Mouse (Mus musculus) hindbrain, embryonic 11.5 days (tissue): ENCODE measurements around the gene Pde6d. TPM values are rescaled to one million over a fixed set of nuclear protein-coding genes. Genes with fewer than 3 reads are reported as not detected.
"Not testable (repeated sequence)": the region's sequence is repeated elsewhere in the genome, so short reads cannot be mapped to it uniquely, and the experiment has no call there.

ENCODE experiments used
- ATAC-seq: fragments of 200-750 bp; cut with Nextera tagmentation; 2 replicates; pipeline ENCODE4 v1.8.0; 2017; ENCODE audit warnings: mild to moderate bottlenecking, moderate TSS enrichment, moderate library complexity; ENCODE audit not compliant: low FRiP score
- DNase-seq: peaks from one replicate; pipeline ENCODE4 v3.0.0-alpha.2; 2015; ENCODE audit warnings: low spot score
- H3K27ac ChIP-seq: fragments of 300-500 bp; sonication (generic); 2 replicates; pipeline ENCODE4 v1.5.1; 2014; ENCODE audit warnings: mild to moderate bottlenecking, low read depth, low read length
- H3K27me3 ChIP-seq: fragments of 300-500 bp; sonication (generic); 2 replicates; pipeline ENCODE4 v1.6.1; 2014; ENCODE audit warnings: mild to moderate bottlenecking, low read length, moderate library complexity, mixed read lengths; ENCODE audit not compliant: control insufficient read depth, insufficient read depth
- H3K36me3 ChIP-seq: fragments of 300-500 bp; sonication (generic); 2 replicates; pipeline ENCODE4 v1.6.1; 2014; ENCODE audit warnings: mild to moderate bottlenecking, low read length, moderate library complexity, mixed read lengths; ENCODE audit not compliant: control insufficient read depth, insufficient read depth
- H3K4me1 ChIP-seq: fragments of 300-500 bp; sonication (generic); replicated peaks from 2 replicates; pipeline ENCODE4 v1.6.1; 2014; ENCODE audit warnings: low read length, mixed read lengths; ENCODE audit not compliant: control insufficient read depth, insufficient read depth
- H3K4me2 ChIP-seq: fragments of 300-500 bp; sonication (generic); replicated peaks from 2 replicates; pipeline ENCODE4 v1.6.1; 2014; ENCODE audit warnings: mild to moderate bottlenecking, low read depth, low read length
- H3K4me3 ChIP-seq: fragments of 300-500 bp; sonication (generic); 2 replicates; pipeline ENCODE4 v1.5.1; 2014; ENCODE audit warnings: low read depth, low read length
- H3K9ac ChIP-seq: fragments of 300-500 bp; sonication (generic); 2 replicates; pipeline ENCODE4 v1.6.1; 2014; ENCODE audit warnings: low read depth, low read length
- H3K9me3 ChIP-seq: fragments of 300-500 bp; sonication (generic); 2 replicates; pipeline ENCODE4 v1.6.1; 2016; ENCODE audit warnings: low read length; ENCODE audit not compliant: control insufficient read depth
- WGBS: fragments of 180-500 bp; shearing (Covaris S2); extraction: QIAGEN DNeasy Blood & Tissue Kit; methylation state at CpG from one replicate; pipeline ENCODE4 v1.1.7; 2014; 5-methylcytosine and 5-hydroxymethylcytosine counted together
- polyA plus RNA-seq: library from polyadenylated mRNA; unstranded; fragments of >200 nt; fragmentation: Nextera tagmentation; extraction: Ambion mirVana; gene quantifications from 2 replicates; pipeline ENCODE4 v1.2.1, GENCODE M21; 2014

Gene Pde6d
- polyA plus RNA-seq, 1 experiment from 2014 or later = 96.0 TPM

- peak overlapping the region; percentile 100 for H3K4me3 ChIP-seq
- peak; percentile 11 for ATAC-seq
Measured at GRCm38 (mm10) chr1:86525499-86526115, 56.8 kb downstream of the Pde6d start.

DNA sequence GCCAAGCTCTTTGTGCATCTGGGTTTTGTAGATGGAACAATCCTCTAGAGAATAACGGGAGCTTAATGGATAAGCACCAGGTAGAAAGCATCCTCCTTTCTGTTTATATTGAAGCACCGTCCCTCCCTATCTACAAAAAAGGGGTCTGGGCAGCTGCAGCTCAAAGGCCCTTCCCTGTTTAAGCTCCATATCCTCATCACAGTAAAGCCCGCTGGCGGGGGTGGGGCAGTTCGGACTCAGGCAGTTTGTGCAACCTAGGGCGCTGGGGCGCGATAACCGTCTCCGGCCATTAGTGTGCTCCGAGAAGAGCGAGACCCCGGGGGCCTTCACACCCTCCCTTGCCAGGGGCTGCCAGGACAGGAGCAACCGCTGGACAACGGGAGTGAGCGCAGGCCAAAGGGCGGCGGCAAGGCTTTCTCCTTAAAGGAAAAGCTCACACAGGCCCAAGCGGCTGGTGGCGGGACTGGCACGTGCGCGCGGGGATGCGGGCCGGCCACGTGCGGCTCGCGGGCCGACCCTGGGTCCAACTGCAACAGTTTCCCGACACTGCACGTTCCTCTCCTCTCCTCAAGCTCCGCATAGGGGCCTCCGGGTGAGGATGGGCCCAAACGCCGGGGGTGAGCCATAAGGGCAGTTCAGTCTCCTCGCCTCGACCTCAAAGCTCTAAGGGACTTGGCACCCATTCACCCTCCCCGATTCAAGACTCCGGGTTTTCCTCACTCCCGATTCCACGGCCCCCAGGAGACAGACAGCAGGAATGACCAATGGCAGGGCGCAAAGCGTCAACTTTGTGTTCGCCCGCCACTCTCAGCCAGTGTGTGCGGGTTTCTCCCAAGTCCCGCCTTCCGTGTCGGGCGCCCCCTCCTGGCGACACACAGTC, 57.6 kb downstream of the Pde6d start:
- 2% methylated on average over 52 of the region's 53 CpGs for WGBS
- peaks cover 7% of the 10 kb centered on the region for H3K4me1 ChIP-seq
- peak overlapping the region; percentile 95 for H3K9ac ChIP-seq
- H3K4me3 ChIP-seq = peak overlapping the region; percentile 100
- H3K9me3 ChIP-seq = no peaks in the 10 kb centered on the region
- H3K27me3 ChIP-seq = no peaks in the 10 kb centered on the region
- H3K4me2 ChIP-seq = peak overlapping the region; percentile 96
- peak; percentile 100 for DNase-seq
- H3K36me3 ChIP-seq = peaks cover 6% of the 10 kb centered on the region; the same call in 1 of the 2 replicates
- ATAC-seq = peak; percentile 75
- H3K27ac ChIP-seq = peak overlapping the region; percentile 100

More at GRCm38 (mm10) chr1:86525499-86526115, 56.8 kb downstream of the Pde6d start:
- Histone ChIP-seq H3K27me3 (no peaks in the 10 kb centered on the region), H3K4me2 (peak overlapping the region; percentile 96), H3K27ac (peak overlapping the region; percentile 100), H3K9ac (peak overlapping the region; percentile 95), H3K9me3 (no peaks in the 10 kb centered on the region), H3K36me3 (peaks cover 6% of the 10 kb centered on the region), H3K4me1 (peaks cover 7% of the 10 kb centered on the region)
- WGBS = under 1% methylated on average over 44 of the region's 44 CpGs
- peak; percentile 80 for DNase-seq

GRCm38 (mm10) chr1:86523776-86524618, 58.4 kb downstream of the Pde6d start:
- Histone ChIP-seq H3K4me2 (peak overlapping the region; percentile 38; the same call in 1 of the 2 replicates), H3K4me3 (no peak overlapping the region), H3K27ac (peak overlapping the region; percentile 92), H3K36me3 (no peaks in the 10 kb centered on the region), H3K9me3 (no peaks in the 10 kb centered on the region), H3K9ac (peak overlapping the region; percentile 64), H3K27me3 (no peaks in the 10 kb centered on the region), H3K4me1 (peaks cover 2% of the 10 kb centered on the region; the same call in 1 of the 2 replicates)
- ATAC-seq = no peak
- DNase-seq = no peak
- WGBS = 90% methylated on average over 8 of the region's 8 CpGs

DNA sequence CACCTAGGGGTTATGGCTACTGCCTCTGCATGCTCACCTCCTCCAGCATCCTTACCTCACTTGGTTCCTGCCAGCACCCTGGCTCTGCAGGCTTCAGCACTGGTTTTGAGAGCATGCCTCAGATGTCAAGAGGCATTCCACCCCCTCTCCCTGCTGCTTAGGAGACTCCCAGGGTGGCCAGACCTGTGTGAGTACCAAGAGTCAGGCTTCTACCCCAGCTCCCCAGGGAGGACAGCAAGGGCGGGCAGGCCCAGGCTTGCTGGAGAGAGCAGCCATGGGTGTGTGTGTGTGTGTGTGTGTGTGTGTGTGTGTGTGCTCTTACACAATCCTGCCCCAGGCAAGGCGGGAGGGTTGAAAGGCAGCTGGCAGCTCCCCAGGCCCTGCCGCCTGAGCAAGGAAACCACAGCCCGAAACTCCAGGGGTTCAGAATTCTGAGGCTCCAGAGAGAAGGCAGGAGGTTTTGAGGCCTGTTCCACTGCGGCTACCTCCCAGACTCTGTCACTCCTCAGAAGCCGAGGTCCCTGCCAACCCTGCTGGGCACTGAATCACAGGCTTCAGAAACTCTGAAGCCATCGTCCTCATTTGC, 60.0 kb downstream of the Pde6d start:
- Histone ChIP-seq H3K9ac (peak overlapping the region; percentile 7; the same call in 1 of the 2 replicates), H3K4me1 (peaks cover 2% of the 10 kb centered on the region; the same call in 1 of the 2 replicates), H3K4me2 (no peak overlapping the region), H3K9me3 (no peaks in the 10 kb centered on the region), H3K27ac (no peak overlapping the region), H3K36me3 (no peaks in the 10 kb centered on the region), H3K27me3 (no peaks in the 10 kb centered on the region), H3K4me3 (no peak overlapping the region)
- DNase-seq (no peak), ATAC-seq (no peak)
- WGBS = 58% methylated on average over 7 of the region's 7 CpGs

DNA sequence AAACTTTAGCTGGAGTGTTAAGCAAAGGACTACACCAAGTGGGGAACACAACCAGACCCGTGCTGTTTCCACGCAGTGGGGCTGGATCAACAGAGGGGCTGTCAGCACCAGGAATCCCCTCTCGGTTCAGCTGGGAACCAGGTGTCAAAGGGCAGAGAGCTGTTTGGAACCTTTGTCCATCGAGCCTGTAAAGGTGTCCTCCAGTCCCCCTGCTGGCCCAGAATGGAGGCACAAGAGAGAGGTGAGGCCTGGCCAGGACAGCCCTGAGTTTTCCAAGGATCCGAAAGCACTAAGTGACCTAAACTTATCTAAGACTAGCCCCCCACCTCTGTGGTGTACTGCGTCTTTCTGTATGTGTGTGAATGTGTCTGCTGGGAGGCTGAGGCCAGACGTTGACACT, 62.1 kb downstream of the Pde6d start:
- Histone ChIP-seq H3K4me2 (no peak overlapping the region), H3K36me3 (no peaks in the 10 kb centered on the region), H3K27ac (no peak overlapping the region), H3K4me3 (no peak overlapping the region), H3K9ac (no peak overlapping the region), H3K27me3 (no peaks in the 10 kb centered on the region), H3K4me1 (peaks cover 2% of the 10 kb centered on the region; the same call in 1 of the 2 replicates), H3K9me3 (no peaks in the 10 kb centered on the region)
- 44% methylated on average over 7 of the region's 7 CpGs for WGBS
- DNase-seq = peak; percentile 64
- no peak for ATAC-seq

DNA sequence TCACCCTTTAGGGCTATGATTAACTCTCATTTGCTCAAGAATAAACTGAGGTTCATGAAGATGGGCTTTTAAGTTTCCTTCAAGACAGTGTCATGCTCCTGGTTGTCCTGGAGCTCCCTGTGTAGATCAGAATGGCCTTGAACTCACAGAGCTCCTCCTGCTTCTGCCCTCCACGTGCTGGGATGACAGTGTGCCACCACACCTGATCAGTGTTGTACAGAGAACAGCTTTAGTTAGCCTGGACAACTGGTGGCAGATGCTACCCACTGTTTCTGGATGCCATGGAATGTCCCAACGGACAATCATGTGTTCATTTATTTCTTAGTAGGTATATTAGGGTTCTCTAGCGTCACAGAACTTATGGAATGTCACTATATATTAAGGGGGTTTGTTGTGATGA, 65.4 kb downstream of the Pde6d start:
- no peaks in the 10 kb centered on the region for H3K36me3 ChIP-seq
- H3K4me1 ChIP-seq = no peaks in the 10 kb centered on the region
- 74% methylated on average over 3 of the region's 3 CpGs for WGBS
- H3K9me3 ChIP-seq = no peaks in the 10 kb centered on the region
- H3K27ac ChIP-seq = no peak overlapping the region
- DNase-seq (no peak), ATAC-seq (no peak)
- no peak overlapping the region for H3K4me2 ChIP-seq
- no peak overlapping the region for H3K4me3 ChIP-seq
- H3K27me3 ChIP-seq = no peaks in the 10 kb centered on the region
- H3K9ac ChIP-seq = no peak overlapping the region

DNA sequence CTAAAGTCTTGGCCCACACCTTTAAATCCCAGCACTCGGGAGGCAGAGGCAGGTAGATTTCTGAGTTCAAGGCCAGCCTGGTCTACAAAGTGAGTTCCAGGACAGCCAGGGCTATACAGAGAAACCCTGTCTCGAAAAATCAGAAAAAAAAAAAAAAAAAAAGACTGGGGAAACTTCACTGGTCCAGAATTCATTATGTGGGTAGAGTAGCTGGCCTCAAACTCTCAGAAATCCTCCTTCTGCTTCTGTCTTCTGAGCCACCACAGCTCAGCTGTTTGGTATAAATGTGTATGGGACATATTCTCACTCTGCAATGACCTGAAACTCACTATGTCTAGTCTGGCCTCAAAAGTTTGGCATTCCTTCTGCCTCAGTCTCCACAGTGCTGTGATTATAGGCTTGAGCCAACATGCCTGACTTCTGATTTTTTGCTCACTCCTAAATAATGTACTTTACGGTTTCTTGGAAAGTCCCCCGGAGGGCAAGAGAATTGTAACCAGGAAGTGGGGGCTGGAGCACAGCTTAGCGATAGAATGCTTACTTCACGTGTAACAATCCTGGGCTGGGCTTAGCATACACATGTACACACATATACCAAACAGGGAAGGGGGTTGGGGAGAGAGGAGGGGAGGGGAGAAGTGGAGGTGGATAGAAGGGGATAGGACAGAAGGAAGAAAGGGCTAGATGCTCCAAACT, 66.6 kb downstream of the Pde6d start:
- Histone ChIP-seq H3K27me3 (no peaks in the 10 kb centered on the region), H3K4me3 (no peak overlapping the region), H3K27ac (no peak overlapping the region), H3K4me2 (no peak overlapping the region), H3K9ac (no peak overlapping the region), H3K4me1 (no peaks in the 10 kb centered on the region), H3K9me3 (no peaks in the 10 kb centered on the region), H3K36me3 (no peaks in the 10 kb centered on the region)
- DNase-seq (no peak), ATAC-seq (no peak)
- WGBS = 79% methylated on average over 6 of the region's 6 CpGs

DNA sequence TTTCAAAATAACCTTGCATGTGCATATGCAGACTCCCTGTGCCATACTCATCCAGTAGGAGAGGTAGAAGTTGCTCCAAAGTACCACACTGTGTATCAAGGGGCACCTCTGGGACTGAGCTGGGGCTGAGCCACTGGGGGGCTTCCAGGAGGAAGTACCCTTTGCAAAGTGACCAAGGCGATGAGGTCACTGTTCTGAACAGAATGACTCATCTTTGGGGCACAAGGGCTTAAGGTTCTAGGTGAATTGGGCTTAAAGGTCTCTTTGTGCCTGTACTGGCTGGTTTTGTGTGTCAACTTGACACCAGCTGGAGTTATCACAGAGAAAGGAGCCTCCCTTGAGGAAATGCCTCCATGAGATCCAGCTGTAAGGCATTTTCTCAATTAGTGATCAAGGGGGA, 69.4 kb downstream of the Pde6d start:
- not testable (repeated sequence) for H3K9me3 ChIP-seq, H3K4me1 ChIP-seq, ATAC-seq, H3K27ac ChIP-seq, H3K36me3 ChIP-seq, H3K9ac ChIP-seq, H3K27me3 ChIP-seq, DNase-seq, H3K4me2 ChIP-seq, H3K4me3 ChIP-seq
- 80% methylated on average over 1 of the region's 1 CpGs for WGBS
